Mouse (Mus musculus) left cerebral cortex, adult 2 months (tissue): ENCODE data around the gene Gm26897. TPM values are rescaled to one million over a fixed set of nuclear protein-coding genes. Genes with fewer than 3 reads are reported as not detected.

Experiments
- DNase-seq, 2 experiments: peaks; one replicate each; pipeline ENCODE4 v3.0.0; 2021 to 2022; ENCODE audit warnings: low spot score in 2 of 2, mixed read lengths in 1 of 2; ENCODE audit errors: extremely low spot score in 1 of 2
- H3K27ac ChIP-seq: fragments of 200-600 bp; 2 replicates; pipeline ENCODE4 v1.8.1; 2022
- H3K4me3 ChIP-seq: fragments of 200-600 bp; 2 replicates; pipeline ENCODE4 v1.8.1; 2022
- CTCF ChIP-seq: fragments of 200-600 bp; IDR thresholded peaks from 2 replicates; pipeline ENCODE4 v1.8.1; 2022; ENCODE audit warnings: antibody characterized with exemption, mild to moderate bottlenecking, moderate library complexity
- intact Hi-C: fragments of 180-260 bp; cut with DNase I; formaldehyde crosslinking; loops from one replicate; pipeline ENCODE4 v1.15.1; 2025
- total RNA-seq, 2 experiments: library from RNA; stranded (reverse); gene quantifications; 2 replicates each; pipeline ENCODE4 v1.2.3; 2021

Gene Gm26897
- total RNA-seq, 2 experiments from 2014 or later: not detected

DNA sequence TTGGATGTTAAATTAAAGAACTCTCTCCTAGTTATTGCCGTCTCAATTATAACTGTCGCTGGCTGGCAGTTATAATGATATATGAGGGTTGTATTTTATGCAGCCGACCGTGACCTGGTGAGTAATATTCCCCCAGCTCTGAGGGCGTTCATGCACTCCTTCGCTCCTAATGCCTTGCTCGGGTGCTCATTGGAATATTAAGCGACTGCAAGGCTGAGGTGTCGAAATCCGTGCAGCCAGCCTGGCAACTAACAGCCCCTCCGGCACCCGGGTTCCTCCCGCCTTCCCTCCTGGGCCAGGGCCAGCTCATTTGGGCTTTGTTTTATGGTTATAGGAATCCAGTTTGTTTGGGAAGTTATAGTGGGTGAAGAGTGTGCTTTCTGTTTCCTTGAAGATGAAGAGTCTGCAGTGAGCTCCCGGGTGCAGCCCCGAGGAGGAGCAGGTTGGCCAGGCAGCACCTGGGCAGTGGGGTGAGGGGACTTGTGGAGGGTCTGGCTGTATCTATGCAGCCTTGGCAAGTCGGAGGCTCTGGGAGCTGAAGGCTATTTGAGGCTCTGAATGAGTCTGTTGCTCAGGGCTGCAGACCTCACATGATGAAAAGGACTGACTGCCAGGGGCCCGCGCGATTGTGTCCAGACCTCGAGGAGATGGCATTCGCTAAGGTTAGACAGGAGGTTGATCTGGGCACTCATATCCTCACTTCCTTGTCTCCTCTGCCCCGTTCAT, 8.4 kb upstream of the Gm26897 start:
- TF ChIP-seq CTCF: no peak
- intact Hi-C loops: no loop called here
- DNase-seq: no peak
- H3K27ac ChIP-seq: no peak overlapping the region
- H3K4me3 ChIP-seq: no peak overlapping the region

GRCm38 (mm10) chr5:111728411-111728810, 5.3 kb upstream of the Gm26897 start:
- H3K27ac ChIP-seq: no peak overlapping the region
- intact Hi-C loops: no loop called here
- H3K4me3 ChIP-seq: no peak overlapping the region
- DNase-seq: no peak
- peak; percentile 43 for TF ChIP-seq CTCF

DNA sequence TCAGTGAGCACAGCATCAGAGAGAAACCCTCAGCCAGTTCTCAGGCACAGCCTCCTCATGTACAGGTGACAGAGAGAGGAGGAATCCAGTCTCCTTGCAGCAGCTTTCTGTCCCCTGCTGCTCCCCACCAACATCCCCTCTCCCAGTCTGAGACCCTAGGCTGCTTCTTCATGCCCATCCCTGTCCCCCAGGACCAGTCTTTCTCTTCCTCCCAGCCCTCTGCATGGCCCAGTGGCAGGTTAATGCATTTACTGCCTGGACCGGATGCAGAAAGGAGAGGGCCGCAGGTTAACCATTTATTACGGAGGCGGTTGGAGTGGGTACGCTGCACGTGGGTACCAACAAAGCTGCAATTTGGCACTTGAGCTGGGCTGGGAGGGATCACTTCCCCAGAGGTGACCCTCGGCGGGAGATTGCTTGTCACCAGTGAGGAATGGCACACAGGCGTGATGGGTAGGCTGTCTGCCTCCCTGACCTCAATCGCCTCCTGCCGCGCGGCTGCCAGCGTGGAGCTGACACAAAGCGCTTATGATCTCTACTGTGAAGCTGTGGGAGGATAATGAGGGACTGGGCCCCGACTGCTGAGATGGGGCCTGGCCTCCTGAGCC, 3.1 kb upstream of the Gm26897 start:
- no peak overlapping the region for H3K4me3 ChIP-seq
- no peak for TF ChIP-seq CTCF
- intact Hi-C loops: no loop called here
- no peak for DNase-seq
- no peak overlapping the region for H3K27ac ChIP-seq

DNA sequence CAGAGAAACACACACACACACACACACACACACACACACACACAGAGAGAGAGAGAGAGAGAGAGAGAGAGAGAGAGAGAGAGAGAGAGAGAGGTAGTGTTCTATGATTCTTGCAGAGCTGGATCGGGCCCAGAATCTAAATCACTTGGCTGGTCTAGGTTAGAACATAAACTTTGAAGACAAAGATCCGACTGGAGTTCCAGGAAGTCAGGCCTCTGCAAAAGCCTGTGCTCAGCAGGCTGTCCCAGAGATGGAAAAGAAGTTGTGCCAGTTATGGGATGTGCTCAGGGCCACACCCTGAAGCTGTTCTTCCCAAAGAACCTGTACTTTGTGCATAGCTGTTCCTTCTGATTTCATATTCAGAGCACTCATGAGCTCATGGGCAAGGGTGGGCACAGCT, 1.5 kb upstream of the Gm26897 start:
- TF ChIP-seq CTCF: no peak
- Histone ChIP-seq H3K4me3 (no peak overlapping the region), H3K27ac (no peak overlapping the region)
- intact Hi-C loops: no loop called here
- DNase-seq: no peak

DNA sequence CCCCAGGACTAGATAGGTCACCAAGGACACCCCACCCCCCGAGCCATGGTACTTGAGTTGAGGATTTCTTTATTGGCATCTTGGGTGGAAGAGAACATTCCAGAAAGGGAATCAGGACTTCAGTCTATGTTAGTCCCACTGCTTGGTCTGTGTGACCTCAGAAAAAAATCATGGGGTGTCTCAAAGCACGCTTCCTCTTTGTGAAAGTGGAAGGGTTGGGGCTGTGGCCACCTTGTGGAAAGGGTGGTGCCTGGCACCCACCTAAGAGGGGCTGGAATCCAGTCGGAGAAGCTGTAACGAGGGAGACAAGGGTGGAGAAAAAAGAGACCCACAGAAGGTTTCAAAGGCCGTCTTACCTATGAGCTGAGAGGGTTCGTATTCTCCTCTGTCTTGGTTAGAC, 5.8 kb downstream of the Gm26897 start:
- H3K27ac ChIP-seq: no peak overlapping the region
- no peak for TF ChIP-seq CTCF
- H3K4me3 ChIP-seq: no peak overlapping the region
- DNase-seq: no peak
- intact Hi-C loops: no loop called here

DNA sequence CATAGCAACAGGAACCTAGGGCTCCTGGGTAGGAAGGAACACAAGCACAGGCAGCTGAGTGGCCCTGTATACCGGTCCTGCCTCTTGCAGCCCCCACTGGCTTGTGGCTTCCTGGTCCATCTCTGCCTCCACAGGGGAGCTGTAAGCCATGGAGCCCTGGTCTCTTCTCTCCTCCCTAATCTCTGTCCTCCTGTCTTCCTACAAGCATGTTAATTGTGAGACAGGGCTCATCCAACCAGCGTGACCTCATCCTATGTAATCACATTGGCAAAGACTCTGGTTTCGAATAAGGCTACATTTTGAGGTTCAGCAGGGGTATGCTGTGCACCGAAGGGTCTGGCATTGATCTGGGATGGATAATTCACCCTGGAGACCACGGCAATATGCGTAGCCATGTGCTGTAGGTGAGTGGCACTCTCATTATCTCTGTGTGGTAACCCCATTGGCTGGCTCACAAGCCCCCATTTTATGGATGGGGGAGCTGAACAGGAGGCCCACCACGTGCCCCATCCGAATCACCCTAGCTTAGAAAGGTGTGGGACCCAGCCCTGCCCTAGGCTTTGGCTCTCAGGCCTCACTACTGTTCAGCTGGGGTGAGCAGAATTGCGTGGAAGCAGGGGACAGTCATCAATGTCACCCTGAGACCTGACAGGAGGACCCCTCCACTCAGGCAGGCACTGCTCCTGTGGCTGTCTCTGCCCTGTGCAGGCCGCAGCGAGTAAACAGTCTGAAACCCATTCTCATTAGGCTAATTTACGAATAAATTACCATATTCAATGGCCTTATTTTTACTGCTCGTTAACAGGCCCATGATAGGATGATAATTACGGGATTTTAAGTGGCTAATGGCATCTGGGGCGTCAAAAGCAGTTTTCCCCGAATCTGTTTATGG, 6.9 kb downstream of the Gm26897 start:
- Histone ChIP-seq H3K27ac (no peak overlapping the region), H3K4me3 (no peak overlapping the region)
- no peak for DNase-seq
- TF ChIP-seq CTCF: no peak
- intact Hi-C loops: no loop called here

- H3K4me3 ChIP-seq: no peak overlapping the region
- TF ChIP-seq CTCF: no peak
- intact Hi-C loops: no loop called here
- DNase-seq: no peak
- H3K27ac ChIP-seq: no peak overlapping the region
These were observed 7.6 kb downstream of the Gm26897 start for GRCm38 (mm10) chr5:111741352-111741751.

DNA sequence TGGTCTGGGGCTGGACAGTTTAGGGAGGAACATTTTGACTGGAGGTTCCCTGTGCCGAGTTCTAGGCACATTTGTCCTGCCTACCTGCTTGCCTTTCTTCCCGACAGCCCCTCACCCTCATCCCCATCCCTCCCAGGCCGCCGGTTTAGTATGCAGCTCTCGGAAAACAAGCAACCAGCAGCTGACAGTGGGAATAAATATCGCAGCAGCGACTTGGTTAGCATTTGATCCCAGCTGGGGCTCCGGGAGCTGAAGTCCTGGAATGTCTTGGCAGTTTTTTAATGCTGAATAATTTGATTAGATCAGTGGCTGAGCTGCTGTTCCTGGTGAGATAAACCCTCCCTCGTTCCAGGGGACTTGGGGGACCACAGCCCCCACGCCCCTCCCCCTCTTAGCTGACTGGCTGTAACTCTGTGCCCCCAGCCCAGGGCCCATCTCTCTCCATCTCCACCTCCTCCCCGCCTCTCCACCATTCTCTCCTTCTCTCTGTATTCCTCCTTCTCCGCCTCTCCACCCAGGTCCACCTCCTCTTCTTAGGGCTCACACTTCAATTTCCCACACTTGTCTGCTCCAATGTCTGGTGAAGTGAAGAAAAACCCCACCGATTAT, 8.7 kb downstream of the Gm26897 start:
- no peak for TF ChIP-seq CTCF
- no peak for DNase-seq
- intact Hi-C loops: no loop called here
- Histone ChIP-seq H3K27ac (no peak overlapping the region; the same call in 1 of the 2 replicates), H3K4me3 (no peak overlapping the region)

DNA sequence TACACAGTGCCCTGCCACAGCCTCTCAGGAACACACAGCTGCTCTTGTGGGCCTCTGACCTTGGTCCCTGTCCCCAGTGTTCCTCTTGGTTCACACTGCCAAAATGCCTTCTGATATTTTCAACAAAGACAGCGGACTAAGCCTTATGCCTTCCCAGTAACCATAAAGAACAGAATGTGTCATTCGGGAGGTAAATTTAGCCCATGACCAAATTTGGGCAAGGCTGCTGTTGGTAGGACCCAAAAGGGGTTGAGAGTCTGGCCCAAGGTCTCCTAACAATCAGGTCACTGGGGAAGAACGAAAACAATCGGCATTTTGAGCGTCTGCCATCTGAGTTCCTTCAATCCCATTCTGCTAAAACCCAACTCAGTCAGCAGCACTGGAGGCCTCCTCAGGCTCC, 15.9 kb downstream of the Gm26897 start:
- intact Hi-C loops: no loop called here

GRCm38 (mm10) chr5:111750092-111750491, 16.4 kb downstream of the Gm26897 start:
- no peak for TF ChIP-seq CTCF
- Histone ChIP-seq H3K4me3 (no peak overlapping the region), H3K27ac (no peak overlapping the region)
- DNase-seq: no peak
- intact Hi-C loops: loop anchor here (5.0 kb wide), 1 partner anchor 333 kb away; the partner anchor contains the start of gene Mn1

More for the DNA sequence above, 15.9 kb downstream of the Gm26897 start:
- Histone ChIP-seq H3K4me3 (no peak overlapping the region), H3K27ac (no peak overlapping the region)
- TF ChIP-seq CTCF: no peak
- DNase-seq: no peak

DNA sequence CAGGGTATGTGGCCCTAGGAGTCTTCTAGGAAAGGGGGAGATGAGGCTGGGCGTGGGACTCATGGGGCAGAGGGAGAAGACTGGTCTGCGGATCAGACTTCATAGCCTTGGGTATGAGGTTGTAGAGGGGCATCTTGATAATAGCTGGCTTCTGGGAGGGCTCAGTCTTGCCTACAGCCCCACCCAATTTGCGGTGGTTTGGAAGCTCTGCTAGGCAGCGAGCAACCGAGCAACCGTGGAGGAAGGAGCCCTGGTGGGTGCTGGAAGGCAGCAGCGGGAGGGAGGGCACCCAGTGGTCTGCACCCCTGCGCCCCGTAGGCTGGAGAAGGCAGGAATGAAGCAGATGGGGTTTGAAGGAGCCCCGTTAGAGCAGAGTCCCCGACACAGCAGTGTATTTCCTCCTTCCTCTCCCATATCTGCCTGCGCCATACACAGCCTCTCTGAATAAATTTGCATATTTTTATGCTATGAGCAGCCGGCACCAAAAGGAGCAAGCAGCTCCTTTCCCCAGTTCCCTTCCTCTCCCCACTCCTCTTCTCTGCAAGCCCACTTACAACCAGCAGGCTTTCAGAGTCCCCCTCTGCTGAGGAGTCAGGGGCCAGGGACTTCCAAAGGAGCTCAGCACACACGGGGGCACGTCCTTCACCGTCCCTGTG, 20.9 kb downstream of the Gm26897 start:
- intact Hi-C loops: loop anchor here (5.0 kb wide), 1 partner anchor 337 kb away; the partner anchor contains the start of gene Mn1
- Histone ChIP-seq H3K4me3 (peak overlapping the region; percentile 30), H3K27ac (peak overlapping the region; percentile 93)
- TF ChIP-seq CTCF: no peak
- peak in 1 of 2 experiments; percentile 53 for DNase-seq
